Mouse (Mus musculus): ENCODE data around the gene Fra10ac1. TPM values are rescaled to one million over a fixed set of nuclear protein-coding genes. Genes with fewer than 3 reads are reported as not detected.

Fra10ac1 gene
- total RNA-seq, 2 experiments from 2014 or later = 11.6 to 12.1 TPM

Other genes starting within 250 kb of the Fra10ac1 start
- gene Myof, start 180.6 kb downstream of the Fra10ac1 start, total RNA-seq (2021) = 1 to 10 TPM; 4.1 to 5.3 TPM
- gene Cep55, start 169.1 kb downstream of the Fra10ac1 start, total RNA-seq (2021) = not detected
- gene Ffar4, start 127.1 kb downstream of the Fra10ac1 start, total RNA-seq (2021) = not detected
- 1 to 10 TPM; 1.2 to 5.1 TPM for gene Rbp4, start 98.9 kb downstream of the Fra10ac1 start, total RNA-seq (2021)
- gene Pde6c, start 91.4 kb downstream of the Fra10ac1 start, total RNA-seq (2021) = not detected
- gene Lgi1, start 40.4 kb upstream of the Fra10ac1 start, total RNA-seq (2021) = 1 to 10 TPM; 4.3 to 6.8 TPM
- 1 to 10 TPM; 1.7 to 2.0 TPM for gene Slc35g1, start 171.8 kb upstream of the Fra10ac1 start, total RNA-seq (2021)